Mouse (Mus musculus): ENCODE measurements at regions not wholly inside any gene's neighbourhood (a gene's known extent, or its start where the extent isn't known, plus 50 kb on each side); places are given as distances from the start of the nearest gene placed in this dataset.

DNA sequence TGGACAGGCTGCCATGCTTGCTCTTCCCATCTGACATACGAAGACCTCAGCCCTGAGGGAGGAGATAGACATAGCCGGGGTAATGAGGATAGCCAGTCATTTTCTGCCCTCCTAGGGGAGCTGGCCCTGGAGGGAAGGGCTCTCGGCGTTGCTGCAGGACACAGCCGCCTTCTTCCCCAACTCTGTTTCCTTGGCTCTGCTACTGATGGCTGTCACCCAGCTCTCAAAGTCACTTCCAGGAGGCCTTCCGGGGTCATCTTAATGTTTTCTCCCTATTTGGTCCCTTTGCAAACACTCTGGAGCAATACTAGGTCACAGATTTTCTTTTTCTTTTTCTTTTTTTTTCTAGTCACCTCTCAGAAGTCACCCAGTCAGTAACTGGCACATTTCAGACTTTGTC is 65.9 kb upstream of the Id2 start:
- Histone ChIP-seq H3K36me3 (replicated peaks) (no peaks in the 10 kb centered on the region), H3K9ac (no peak overlapping the region), H3K27ac (replicated peaks) (no peak overlapping the region), H3K4me3 (replicated peaks) (no peak overlapping the region), H3K27me3 (no peaks in the 10 kb centered on the region), H3K4me1 (replicated peaks) (peaks cover 17% of the 10 kb centered on the region), H3K9me3 (replicated peaks) (no peaks in the 10 kb centered on the region), H3K4me2 (no peak overlapping the region)
- WGBS (ENCODE audit: insufficient replicate concordance) = 61% methylated on average over 6 of the region's 6 CpGs
- ATAC-seq (ENCODE audit: insufficient read depth) = no peak

DNA sequence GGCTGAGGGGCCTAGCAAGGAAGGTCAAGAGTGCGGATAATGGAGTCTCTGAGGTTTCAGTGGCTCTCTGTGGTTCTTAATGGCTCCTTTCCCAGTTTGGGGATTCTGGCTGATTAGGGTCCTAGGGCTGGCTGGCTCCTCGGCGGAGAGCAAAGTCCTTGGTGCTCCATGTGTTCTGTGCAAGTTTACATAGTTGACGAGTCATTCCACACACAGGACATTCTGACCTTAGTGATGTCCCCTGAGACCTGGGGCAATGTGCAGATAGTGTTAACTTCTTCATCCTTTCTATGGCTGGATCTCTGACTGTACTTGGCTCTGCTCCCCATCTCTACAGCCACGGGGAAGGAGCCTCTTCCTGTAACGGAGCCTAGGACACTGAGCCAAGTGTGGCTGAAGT is 65.0 kb upstream of the Id2 start:
- H3K4me2 ChIP-seq = no peak overlapping the region
- no peak overlapping the region for H3K4me3 ChIP-seq (replicated peaks)
- no peak overlapping the region for H3K27ac ChIP-seq (replicated peaks)
- H3K9me3 ChIP-seq (replicated peaks) = no peaks in the 10 kb centered on the region
- ATAC-seq (ENCODE audit: insufficient read depth) = peak; percentile 58
- peaks cover 17% of the 10 kb centered on the region for H3K4me1 ChIP-seq (replicated peaks)
- WGBS (ENCODE audit: insufficient replicate concordance) = 61% methylated on average over 6 of the region's 6 CpGs
- H3K9ac ChIP-seq = no peak overlapping the region
- H3K27me3 ChIP-seq = no peaks in the 10 kb centered on the region
- no peaks in the 10 kb centered on the region for H3K36me3 ChIP-seq (replicated peaks)

DNA sequence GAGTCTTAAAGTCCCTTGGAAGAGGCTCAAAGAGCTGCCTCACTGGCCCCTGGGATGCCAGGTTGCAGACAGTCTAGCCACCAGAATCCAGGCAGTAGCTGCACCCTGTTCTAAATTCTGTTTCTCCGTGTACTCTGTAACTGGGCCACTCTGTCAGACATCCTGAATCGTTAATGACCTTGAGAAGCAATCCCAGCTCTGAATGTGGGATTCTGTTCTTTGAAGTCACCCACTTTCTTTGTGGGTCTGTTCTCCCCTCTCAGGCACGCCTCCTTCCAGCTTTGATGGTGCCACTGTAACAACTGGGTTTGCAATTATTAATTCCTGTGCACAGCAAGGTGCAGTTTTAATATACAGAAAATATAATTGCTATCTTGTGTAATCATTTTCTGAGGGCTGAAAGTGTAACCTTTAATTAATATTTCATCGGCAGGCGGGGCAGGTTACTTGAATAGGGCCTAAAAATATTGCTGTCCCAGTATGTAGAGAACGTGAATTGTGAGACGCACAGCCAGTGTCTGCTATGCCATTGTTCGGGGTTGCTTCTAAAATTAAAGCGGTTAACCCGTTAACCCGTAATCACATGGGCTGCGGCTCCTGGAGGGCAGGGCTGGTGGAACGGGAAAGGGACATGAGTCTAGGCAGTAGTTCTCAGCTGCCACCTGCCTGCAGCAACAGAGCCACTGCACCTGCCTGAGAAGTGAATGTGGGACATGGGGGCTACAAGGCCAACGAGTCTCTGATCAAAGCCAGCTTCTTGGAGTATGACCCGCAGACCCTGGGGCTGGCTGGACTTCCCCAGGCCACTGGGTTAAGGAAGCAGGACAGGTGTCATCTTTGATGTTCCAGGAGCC is 64.3 kb upstream of the Id2 start:
- 0 out of 2 replicates have a peak, but pooled peaks have one; percentile 14 for ATAC-seq (ENCODE audit: insufficient read depth)
- H3K9me3 ChIP-seq (replicated peaks) = no peaks in the 10 kb centered on the region
- H3K27me3 ChIP-seq = no peaks in the 10 kb centered on the region
- WGBS (ENCODE audit: insufficient replicate concordance) = 69% methylated on average over 15 of the region's 15 CpGs
- no peak overlapping the region for H3K4me2 ChIP-seq
- H3K4me1 ChIP-seq (replicated peaks) = peaks cover 17% of the 10 kb centered on the region
- no peak overlapping the region for H3K9ac ChIP-seq
- H3K4me3 ChIP-seq (replicated peaks) = no peak overlapping the region
- no peaks in the 10 kb centered on the region for H3K36me3 ChIP-seq (replicated peaks)
- no peak overlapping the region for H3K27ac ChIP-seq (replicated peaks)

DNA sequence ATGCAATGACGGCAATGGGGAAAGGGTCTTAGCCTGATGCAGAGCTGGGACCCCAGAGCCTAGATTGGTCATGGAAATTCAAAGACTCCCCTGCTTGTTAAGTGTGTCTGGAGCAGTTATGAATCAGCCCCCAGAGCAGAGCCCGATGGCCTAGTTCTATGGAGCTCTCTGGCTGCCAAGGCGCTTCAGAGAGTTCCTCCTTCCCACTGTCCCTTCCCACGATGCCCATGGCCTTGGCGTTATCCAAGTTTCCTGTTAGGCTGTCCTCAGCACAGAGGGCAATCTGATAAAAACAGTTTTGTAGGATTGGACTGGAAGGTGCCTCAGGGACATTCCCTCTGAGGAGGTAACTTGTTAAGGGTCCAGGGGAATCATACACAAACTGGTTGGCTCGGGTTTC is 62.2 kb upstream of the Id2 start:
- no peaks in the 10 kb centered on the region for H3K27me3 ChIP-seq
- no peaks in the 10 kb centered on the region for H3K36me3 ChIP-seq (replicated peaks)
- no peaks in the 10 kb centered on the region for H3K9me3 ChIP-seq (replicated peaks)
- H3K4me3 ChIP-seq (replicated peaks) = no peak overlapping the region
- H3K9ac ChIP-seq = no peak overlapping the region
- peaks cover 21% of the 10 kb centered on the region for H3K4me1 ChIP-seq (replicated peaks)
- ATAC-seq (ENCODE audit: insufficient read depth) = no peak
- H3K4me2 ChIP-seq = no peak overlapping the region
- WGBS (ENCODE audit: insufficient replicate concordance) = 69% methylated on average over 6 of the region's 6 CpGs
- H3K27ac ChIP-seq (replicated peaks) = no peak overlapping the region

DNA sequence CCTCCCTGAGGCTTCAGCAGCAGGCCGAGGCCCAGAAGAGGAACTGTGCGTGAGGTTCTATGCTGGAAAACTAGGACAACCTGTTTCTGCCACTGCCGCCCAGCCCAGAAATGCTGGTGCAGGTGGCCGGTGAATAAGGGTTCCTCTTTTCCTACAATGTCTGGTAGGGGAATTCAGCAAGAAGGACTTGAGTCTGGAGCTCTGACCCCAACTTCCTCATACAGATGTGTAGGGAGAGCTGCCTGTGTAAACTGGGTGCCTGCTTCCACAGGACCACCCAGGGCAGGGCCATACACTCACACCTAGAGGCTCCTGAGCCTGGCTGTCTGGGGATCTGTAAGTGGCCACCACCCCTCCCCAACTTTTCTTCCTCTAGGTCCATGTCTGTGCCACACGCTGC is 60.3 kb upstream of the Id2 start:
- H3K4me1 ChIP-seq (replicated peaks) = peaks cover 13% of the 10 kb centered on the region
- no peak overlapping the region for H3K4me3 ChIP-seq (replicated peaks)
- H3K4me2 ChIP-seq = no peak overlapping the region
- no peaks in the 10 kb centered on the region for H3K36me3 ChIP-seq (replicated peaks)
- no peak for ATAC-seq (ENCODE audit: insufficient read depth)
- 31% methylated on average over 5 of the region's 5 CpGs for WGBS (ENCODE audit: insufficient replicate concordance)
- H3K9me3 ChIP-seq (replicated peaks) = no peaks in the 10 kb centered on the region
- no peaks in the 10 kb centered on the region for H3K27me3 ChIP-seq
- no peak overlapping the region for H3K27ac ChIP-seq (replicated peaks)
- no peak overlapping the region for H3K9ac ChIP-seq

DNA sequence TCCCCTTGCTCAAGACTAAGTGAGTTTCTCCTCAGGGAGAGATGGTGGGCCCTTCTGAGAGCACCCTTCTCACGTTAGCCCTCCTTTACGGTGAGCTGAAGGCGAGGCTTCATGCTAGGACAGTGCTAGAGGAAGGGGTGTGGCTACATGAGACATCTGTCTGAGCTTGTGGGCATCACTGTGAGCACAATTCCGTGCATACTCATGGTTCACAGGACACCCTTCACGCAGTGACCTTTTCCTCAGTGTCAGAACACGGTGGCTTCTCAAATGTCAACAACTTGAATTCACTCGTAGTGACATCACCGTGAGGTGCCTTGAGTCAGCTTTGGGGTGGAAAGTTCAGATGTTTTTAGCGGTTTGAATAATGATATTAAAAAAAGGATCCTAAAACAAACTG is 58.5 kb upstream of the Id2 start:
- Histone ChIP-seq H3K4me3 (replicated peaks) (no peak overlapping the region), H3K27ac (replicated peaks) (no peak overlapping the region), H3K9ac (no peak overlapping the region), H3K4me2 (no peak overlapping the region), H3K27me3 (no peaks in the 10 kb centered on the region), H3K9me3 (replicated peaks) (no peaks in the 10 kb centered on the region), H3K36me3 (replicated peaks) (no peaks in the 10 kb centered on the region), H3K4me1 (replicated peaks) (peaks cover 5% of the 10 kb centered on the region; the same call in 1 of the 2 replicates)
- no peak for ATAC-seq (ENCODE audit: insufficient read depth)
- WGBS (ENCODE audit: insufficient replicate concordance) = 52% methylated on average over 9 of the region's 9 CpGs

DNA sequence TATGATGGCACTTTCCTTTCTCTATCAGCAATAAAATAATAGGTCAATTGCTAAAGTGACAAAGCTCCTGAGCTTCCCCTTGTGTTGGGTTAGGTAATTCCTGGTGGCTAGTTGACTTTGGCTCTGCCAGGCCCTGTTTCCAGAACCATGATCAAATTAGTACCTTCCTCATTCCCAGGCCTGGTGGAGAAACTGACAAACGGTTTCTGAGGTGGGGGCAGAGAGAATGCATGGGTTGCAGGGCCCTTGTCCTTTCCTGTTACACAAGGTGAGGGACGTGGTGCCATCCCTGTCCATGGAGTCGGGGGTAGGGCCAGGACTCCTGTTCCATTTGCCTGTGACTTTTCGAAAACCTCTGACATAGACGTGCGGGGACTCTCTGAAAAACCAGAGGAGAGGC is 51.2 kb upstream of the Id2 start:
- 61% methylated on average over 6 of the region's 6 CpGs for WGBS (ENCODE audit: insufficient replicate concordance)
- Histone ChIP-seq H3K36me3 (replicated peaks) (no peaks in the 10 kb centered on the region), H3K4me2 (no peak overlapping the region), H3K4me3 (replicated peaks) (no peak overlapping the region), H3K9ac (no peak overlapping the region), H3K27ac (replicated peaks) (no peak overlapping the region), H3K27me3 (no peaks in the 10 kb centered on the region), H3K9me3 (replicated peaks) (no peaks in the 10 kb centered on the region), H3K4me1 (replicated peaks) (no peaks in the 10 kb centered on the region)
- no peak for ATAC-seq (ENCODE audit: insufficient read depth)
